Mouse (Mus musculus): ENCODE results near the gene Mrpl42.

Mrpl42 gene

GRCm38 (mm10) chr10:95458050-95458806 is 43.5 kb downstream of the Mrpl42 start:
- no peak for DNase-seq (ENCODE audit: low spot score in 2 of 2)

- no peak for DNase-seq (ENCODE audit: low spot score in 2 of 2)
Observed at GRCm38 (mm10) chr10:95457367-95458049, 44.2 kb downstream of the Mrpl42 start.

GRCm38 (mm10) chr10:95456103-95456502 is 45.6 kb downstream of the Mrpl42 start:
- DNase-seq (ENCODE audit: low spot score in 2 of 2): no peak

GRCm38 (mm10) chr10:95453282-95453681 is 48.5 kb downstream of the Mrpl42 start:
- no peak for DNase-seq (ENCODE audit: low spot score in 2 of 2)

GRCm38 (mm10) chr10:95449033-95449432 is 52.7 kb downstream of the Mrpl42 start:
- DNase-seq (ENCODE audit: low spot score in 2 of 2): no peak

- DNase-seq (ENCODE audit: low spot score in 2 of 2): no peak
Observed at GRCm38 (mm10) chr10:95447954-95448353, 53.8 kb downstream of the Mrpl42 start.

- DNase-seq (ENCODE audit: low spot score in 2 of 2): no peak
Observed at GRCm38 (mm10) chr10:95445104-95446056, 56.4 kb downstream of the Mrpl42 start.

GRCm38 (mm10) chr10:95442334-95442733 is 59.4 kb downstream of the Mrpl42 start:
- no peak for DNase-seq (ENCODE audit: low spot score in 2 of 2)

- DNase-seq (ENCODE audit: low spot score in 2 of 2): no peak
Observed at GRCm38 (mm10) chr10:95440566-95440965, 61.2 kb downstream of the Mrpl42 start.

GRCm38 (mm10) chr10:95439718-95440339 is 61.9 kb downstream of the Mrpl42 start:
- no peak for DNase-seq (ENCODE audit: low spot score in 2 of 2)

- no peak for DNase-seq (ENCODE audit: low spot score in 2 of 2)
Observed at GRCm38 (mm10) chr10:95438941-95439340, 62.8 kb downstream of the Mrpl42 start.
